Mouse (Mus musculus) left cerebral cortex, postnatal 14 days (tissue): Measurements from ENCODE around the gene Pianp. TPM values are rescaled to one million over a fixed set of nuclear protein-coding genes. Genes with fewer than 3 reads are reported as not detected.
"Not testable (repeated sequence)": the region's sequence is repeated elsewhere in the genome, so short reads cannot be mapped to it uniquely, and the experiment has no call there.

Experiments
- DNase-seq, 2 experiments: peaks; one replicate each; pipeline ENCODE4 v3.0.0; 2021 to 2022; ENCODE audit warnings: low spot score in 2 of 2, mixed read lengths in 1 of 2
- intact Hi-C: fragments of 180-260 bp; cut with DNase I; formaldehyde crosslinking; loops from one replicate; pipeline ENCODE4 v1.15.1; 2025
- total RNA-seq, 2 experiments: library from RNA; stranded (reverse); gene quantifications; 2 replicates each; pipeline ENCODE4 v1.2.3; 2021

Pianp gene
- total RNA-seq, 2 experiments from 2014 or later = 130 to 142 TPM

GRCm38 (mm10) chr6:125003706-125004105 is 7.2 kb downstream of the Pianp start:
- DNase-seq = no peak
- intact Hi-C loops = no loop called here

DNA sequence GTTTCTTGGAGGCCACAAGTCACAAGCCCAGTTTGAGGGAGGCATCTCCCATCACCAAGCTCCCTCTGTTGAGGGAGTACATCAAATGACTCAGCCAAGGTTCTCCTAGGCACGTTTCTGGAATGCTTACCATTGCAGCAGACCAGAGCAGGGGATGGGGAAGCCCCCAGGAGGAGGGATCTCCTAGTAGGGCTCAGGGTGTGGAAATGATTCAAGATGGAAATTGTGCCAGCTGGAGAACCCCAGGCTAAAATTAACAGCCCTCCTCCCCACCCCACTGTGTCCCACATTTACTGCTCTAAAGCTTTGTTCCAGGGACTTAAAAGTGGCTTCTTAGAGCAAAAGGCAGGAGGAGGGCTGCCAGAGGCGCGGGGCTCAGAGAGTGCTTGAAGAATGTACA is 8.6 kb downstream of the Pianp start:
- intact Hi-C loops = loop anchor here (5.0 kb wide), 1 partner anchor 73 kb away; the partner anchor contains the start of gene Mlf2
- peak; percentile 59 to 80 for DNase-seq

DNA sequence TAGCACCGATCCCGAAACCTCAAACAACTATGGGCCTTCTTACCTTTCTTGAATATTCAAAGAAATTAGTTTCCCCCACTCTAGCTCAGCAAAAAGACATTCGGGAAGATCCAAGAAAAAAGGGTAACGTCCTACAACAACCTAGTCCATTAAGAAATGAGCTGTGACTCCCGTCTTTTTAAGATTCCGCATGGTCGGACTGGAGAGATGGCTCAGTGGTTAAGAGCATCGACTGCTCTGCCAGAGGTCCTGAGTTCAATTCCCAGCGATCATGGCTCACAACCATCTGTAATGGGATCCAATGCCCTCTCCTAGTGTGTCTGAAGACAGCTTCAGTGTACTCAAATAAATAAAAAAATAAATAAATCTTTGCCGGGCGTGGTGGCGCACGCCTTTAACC is 11.6 kb downstream of the Pianp start:
- no peak for DNase-seq
- intact Hi-C loops = loop anchor here (5.0 kb wide), 1 partner anchor 76 kb away; the partner anchor contains the start of gene Mlf2

- intact Hi-C loops = loop anchor here (1.0 to 5.0 kb wide), 2 partner anchors 31 to 76 kb away; partner anchors contain the start of genes Ing4 and Mlf2
- peak; percentile 98 to 99 for DNase-seq
These were observed 12.2 kb downstream of the Pianp start for GRCm38 (mm10) chr6:125008586-125009128.

DNA sequence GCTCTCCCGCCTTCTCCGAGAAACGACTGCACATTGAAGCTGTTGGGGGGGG is 12.5 kb downstream of the Pianp start, which contains the start of gene Zfp384:
TSS of gene Zfp384 (plus strand) at position 17 of the 52 bp plus-strand sequence.
- DNase-seq = no peak
- intact Hi-C loops = loop anchor here (1.0 to 5.0 kb wide), 2 partner anchors 30 to 77 kb away; partner anchors contain the start of genes Ing4 and Mlf2

- intact Hi-C loops = loop anchor here (1.0 to 5.0 kb wide), 2 partner anchors 30 to 77 kb away; partner anchors contain the start of genes Ing4 and Mlf2
- peak; percentile 68 to 76 for DNase-seq
These were observed 12.9 kb downstream of the Pianp start for GRCm38 (mm10) chr6:125009181-125010073.

DNA sequence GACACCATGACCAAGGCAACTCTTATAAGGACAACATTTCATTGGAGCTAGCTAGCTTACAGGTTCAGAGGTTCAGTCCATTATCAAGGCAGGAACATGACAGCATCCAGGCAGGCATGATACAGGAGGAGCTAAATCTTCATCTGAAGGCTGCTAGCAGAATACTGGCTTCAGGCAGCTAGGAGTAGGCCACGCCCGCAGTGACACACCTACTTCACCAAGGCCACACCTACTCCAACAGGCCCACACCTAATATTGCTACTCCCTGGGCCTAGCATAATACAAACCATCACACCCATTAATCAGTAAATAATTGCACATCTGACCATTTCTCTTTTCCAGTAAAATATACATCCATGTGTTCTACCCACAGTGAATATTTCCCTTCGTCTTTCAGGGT is 21.2 kb downstream of the Pianp start:
- DNase-seq = no peak
- intact Hi-C loops = no loop called here

DNA sequence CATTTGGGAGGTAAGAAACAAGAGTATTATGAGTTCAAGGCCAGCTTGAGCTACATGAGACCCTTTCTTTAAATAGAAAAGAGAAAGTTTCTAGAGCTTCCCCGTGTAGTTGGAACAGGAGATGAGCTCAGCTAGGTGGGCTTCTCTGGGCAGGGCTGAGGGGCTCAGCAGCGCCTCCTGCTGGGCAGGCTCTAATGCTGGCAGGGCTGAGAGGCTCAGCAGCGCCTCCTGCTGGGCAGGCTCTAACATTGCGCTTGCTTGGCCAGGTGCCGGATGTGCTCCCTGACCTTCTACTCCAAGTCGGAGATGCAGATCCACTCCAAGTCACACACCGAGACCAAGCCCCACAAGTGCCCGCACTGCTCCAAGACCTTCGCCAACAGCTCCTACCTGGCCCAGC is 34.0 kb downstream of the Pianp start:
- DNase-seq = peak; percentile 29 to 30
- intact Hi-C loops = not testable (repeated sequence)

GRCm38 (mm10) chr6:125031604-125032003 is 35.1 kb downstream of the Pianp start:
- DNase-seq = no peak
- intact Hi-C loops = no loop called here

GRCm38 (mm10) chr6:125038666-125039065 is 42.2 kb downstream of the Pianp start:
- intact Hi-C loops = loop anchor here (1.0 kb wide), 1 partner anchor 29 kb away; the partner anchor contains the start of gene Zfp384
- no peak for DNase-seq

DNA sequence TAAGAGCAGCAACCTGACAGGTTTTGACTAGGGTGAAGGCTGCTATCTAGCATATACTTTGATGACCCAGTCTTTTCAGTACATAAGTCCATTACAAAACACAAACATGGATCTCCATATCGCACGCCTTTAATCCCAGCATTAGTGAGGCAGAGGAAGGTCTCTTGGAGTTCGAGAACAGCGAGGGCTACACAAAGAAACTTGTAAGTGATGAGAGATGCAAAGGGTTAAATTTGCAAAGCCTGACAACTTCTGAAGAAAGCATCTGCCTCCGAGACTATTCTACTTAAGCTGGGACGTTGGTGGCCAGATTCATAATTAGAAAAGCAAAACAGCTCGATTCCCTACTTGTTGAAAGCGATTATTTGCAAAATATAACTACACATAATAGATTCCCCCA is 42.6 kb downstream of the Pianp start:
- no peak for DNase-seq
- intact Hi-C loops = loop anchor here (1.0 kb wide), 1 partner anchor 30 kb away; the partner anchor contains the start of gene Zfp384

DNA sequence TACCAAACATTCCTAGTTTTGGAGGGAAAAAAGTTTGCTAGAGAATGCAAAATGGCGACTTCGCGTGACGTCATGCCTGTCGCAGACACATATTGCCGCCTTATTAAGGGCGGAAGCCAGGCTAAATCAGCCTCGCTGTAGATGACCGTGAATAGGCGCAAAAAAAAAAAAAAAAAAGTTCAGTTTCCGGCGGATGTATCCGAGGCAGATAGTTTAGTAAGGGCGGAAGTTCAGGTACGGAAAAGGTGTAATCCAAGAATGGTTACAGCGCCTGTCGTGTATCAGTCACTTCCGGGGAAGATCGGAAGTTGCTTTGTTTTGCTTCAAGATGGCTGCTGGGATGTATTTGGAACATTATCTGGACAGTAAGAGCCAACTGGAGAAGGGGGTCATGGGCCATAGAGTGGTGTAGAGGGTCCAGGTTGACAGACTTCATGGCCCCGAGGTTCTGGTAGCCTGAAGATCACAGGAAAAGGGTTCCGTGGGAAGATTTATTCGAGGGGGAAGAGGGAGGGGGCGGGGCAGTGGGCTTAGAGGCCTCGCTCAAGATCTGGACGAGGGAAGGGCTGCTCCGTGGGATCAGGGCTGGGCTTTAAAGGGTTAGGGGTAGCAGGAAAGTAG is 43.1 kb downstream of the Pianp start, which contains the start of gene Ing4:
TSS of gene Ing4 (plus strand) at position 228 of the 621 bp plus-strand sequence.
- intact Hi-C loops = loop anchor here (1.0 kb wide), 1 partner anchor 30 kb away; the partner anchor contains the start of gene Zfp384

DNA sequence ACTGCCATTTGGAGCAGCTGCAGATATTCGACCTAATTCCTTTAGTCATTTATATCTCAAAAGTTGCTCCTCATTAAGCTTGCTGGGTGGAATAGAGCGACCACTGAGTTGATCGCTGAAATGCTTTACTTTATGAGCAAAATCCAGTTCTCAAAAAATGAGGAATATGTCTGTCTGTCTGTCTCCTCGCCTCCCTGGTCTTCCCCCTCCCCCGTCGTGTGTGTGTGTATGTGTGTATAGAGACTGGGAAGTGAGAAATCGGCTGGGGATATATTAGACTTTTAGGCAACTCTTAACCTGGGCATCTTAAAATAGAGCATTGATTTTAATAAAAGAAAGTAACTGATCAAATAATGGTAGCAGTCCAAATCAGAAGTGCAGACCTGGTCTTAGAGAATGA is 43.7 kb downstream of the Pianp start:
- intact Hi-C loops = no loop called here
- no peak for DNase-seq

More for the DNA sequence above, 43.1 kb downstream of the Pianp start, which contains the start of gene Ing4:
- DNase-seq = peak; percentile 93 to 95

GRCm38 (mm10) chr6:125041047-125041446 is 44.6 kb downstream of the Pianp start:
- DNase-seq = no peak
- intact Hi-C loops = no loop called here

- intact Hi-C loops = no loop called here
- no peak for DNase-seq
These were observed 45.6 kb downstream of the Pianp start for GRCm38 (mm10) chr6:125042081-125042480.

- DNase-seq = peak; percentile 84 to 86
- intact Hi-C loops = loop anchor here (1.0 kb wide), 1 partner anchor 37 kb away; no protein-coding TSS in a partner anchor
These were observed 50.2 kb downstream of the Pianp start for GRCm38 (mm10) chr6:125046691-125047090.

- DNase-seq = no peak
- intact Hi-C loops = no loop called here
These were observed 53.2 kb downstream of the Pianp start, which contains the start of gene Acrbp for GRCm38 (mm10) chr6:125049678-125050077. Acrbp (plus strand) TSS chr6:125049689.

DNA sequence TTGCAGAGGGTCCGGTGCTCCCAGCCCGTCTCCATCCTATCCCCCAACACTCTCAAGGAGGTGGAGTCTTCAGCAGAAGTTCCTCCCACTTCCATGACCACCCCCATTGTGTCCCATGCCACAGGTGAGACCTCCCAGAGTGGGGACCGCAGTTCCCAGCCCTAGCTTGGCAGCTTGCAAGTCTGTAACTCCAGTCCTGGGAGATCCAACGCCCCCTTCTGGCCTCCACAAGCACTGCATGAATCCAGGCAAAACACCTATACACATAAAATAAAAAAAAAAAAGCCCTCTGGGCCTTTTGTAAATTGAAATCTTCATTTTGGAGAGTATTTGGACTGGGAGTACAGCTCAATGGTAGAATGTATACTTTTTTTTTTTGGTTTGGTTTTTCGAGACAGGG is 54.7 kb downstream of the Pianp start:
- no peak for DNase-seq
- intact Hi-C loops = no loop called here
